Mouse (Mus musculus) MEL (cell line): ENCODE results near the gene Olfr1016. TPM values are rescaled to one million over a fixed set of nuclear protein-coding genes. Genes with fewer than 3 reads are reported as not detected.

Source experiments
- DNase-seq: peaks from one replicate; pipeline ENCODE4 v3.0.0; 2011; ENCODE audit warnings: low read depth, low spot score
- H3K27ac ChIP-seq: 2 replicates; pipeline ENCODE4 v1.5.1; 2012; ENCODE audit warnings: low read depth, mild to moderate bottlenecking, control low read depth, low read length, moderate library complexity; ENCODE audit not compliant: control insufficient read depth
- H3K27me3 ChIP-seq, 2 experiments: fragments of 150-350 bp in 1 of 2; sonication (generic) in 1 of 2; 2 replicates each; pipeline ENCODE4 v1.6.1; 2012; ENCODE audit warnings: low read length in 2 of 2, mild to moderate bottlenecking in 2 of 2, improper control_type of control experiment in 1 of 2, moderate library complexity in 1 of 2; ENCODE audit not compliant: insufficient read depth in 2 of 2, control insufficient read depth in 1 of 2
- H3K36me3 ChIP-seq, 2 experiments: 2 replicates each; pipeline ENCODE4 v1.6.1; 2012 to 2014; ENCODE audit warnings: low read length in 2 of 2, improper control_type of control experiment in 1 of 2, inconsistent platforms in 1 of 2, mild to moderate bottlenecking in 1 of 2; ENCODE audit not compliant: insufficient read depth in 2 of 2, control insufficient read depth in 1 of 2
- H3K4me1 ChIP-seq, 2 experiments: fragments of 150-350 bp in 1 of 2; sonication (generic) in 1 of 2; 2 replicates each; pipeline ENCODE4 v1.6.1; 2012; ENCODE audit warnings: low read length in 2 of 2, improper control_type of control experiment in 1 of 2, mild to moderate bottlenecking in 1 of 2; ENCODE audit not compliant: insufficient read depth in 2 of 2, control insufficient read depth in 1 of 2
- H3K4me3 ChIP-seq, 2 experiments: fragments of 150-350 bp in 1 of 2; sonication (generic) in 1 of 2; 2 replicates each; pipeline ENCODE4 v1.5.1; 2012; ENCODE audit warnings: low read depth in 2 of 2, low read length in 2 of 2, mild to moderate bottlenecking in 2 of 2, moderate library complexity in 2 of 2, control low read depth in 1 of 2, improper control_type of control experiment in 1 of 2; ENCODE audit not compliant: control insufficient read depth in 1 of 2, insufficient read depth in 1 of 2
- H3K79me2 ChIP-seq: 2 replicates; pipeline ENCODE4 v1.6.1; 2012; ENCODE audit warnings: mild to moderate bottlenecking, low read length, moderate library complexity; ENCODE audit not compliant: control insufficient read depth, poor library complexity, insufficient read depth
- H3K9ac ChIP-seq: 2 replicates; pipeline ENCODE4 v1.6.1; 2012; ENCODE audit warnings: low read depth, mild to moderate bottlenecking, control low read depth, low read length, moderate library complexity; ENCODE audit not compliant: control insufficient read depth, poor library complexity, severe bottlenecking
- H3K9me3 ChIP-seq: fragments of 150-350 bp; sonication (generic); replicated peaks from 2 replicates; pipeline ENCODE4 v1.6.1; 2012; ENCODE audit warnings: mild to moderate bottlenecking, low read length, improper control_type of control experiment, moderate library complexity; ENCODE audit not compliant: insufficient read depth
- BHLHE40 ChIP-seq: IDR thresholded peaks from 2 replicates; pipeline ENCODE4 v1.6.1; 2012; ENCODE audit warnings: low read depth, mild to moderate bottlenecking, inconsistent platforms, low read length, improper control_type of control experiment, borderline replicate concordance
- CHD1 ChIP-seq: IDR thresholded peaks from 2 replicates; pipeline ENCODE4 v1.6.1; 2012; ENCODE audit warnings: low read depth, mild to moderate bottlenecking, inconsistent platforms, low read length, improper control_type of control experiment
- EP300 ChIP-seq, 2 experiments: IDR thresholded peaks; 2 replicates each; pipeline ENCODE4 v1.6.1; 2011; ENCODE audit warnings: improper control_type of control experiment in 2 of 2, low read length in 2 of 2, low read depth in 1 of 2, mild to moderate bottlenecking in 1 of 2
- ETS1 ChIP-seq: IDR thresholded peaks from 2 replicates; pipeline ENCODE4 v1.6.1; 2012; ENCODE audit warnings: low read depth, mild to moderate bottlenecking, inconsistent platforms, low read length, improper control_type of control experiment, moderate library complexity
- GABPA ChIP-seq: IDR thresholded peaks from 2 replicates; pipeline ENCODE4 v1.6.1; 2012; ENCODE audit warnings: low read depth, mild to moderate bottlenecking, inconsistent platforms, low read length, improper control_type of control experiment, moderate library complexity
- GATA1 ChIP-seq: IDR thresholded peaks from 2 replicates; pipeline ENCODE4 v1.6.1; 2011; ENCODE audit warnings: low read depth, low read length, improper control_type of control experiment
- JUND ChIP-seq: IDR thresholded peaks from 2 replicates; pipeline ENCODE4 v1.6.1; 2011; ENCODE audit warnings: low read depth, mild to moderate bottlenecking, improper control_type of control experiment, low read length
- MAX ChIP-seq: IDR thresholded peaks from 2 replicates; pipeline ENCODE4 v1.6.1; 2011; ENCODE audit warnings: low read length, improper control_type of control experiment
- MAZ ChIP-seq: IDR thresholded peaks from 2 replicates; pipeline ENCODE4 v1.6.1; 2012; ENCODE audit warnings: low read depth, mild to moderate bottlenecking, inconsistent platforms, low read length, improper control_type of control experiment
- MYB ChIP-seq: IDR thresholded peaks from 2 replicates; pipeline ENCODE4 v1.6.1; 2011; ENCODE audit warnings: mild to moderate bottlenecking, low read depth, low read length, improper control_type of control experiment
- MYC ChIP-seq: IDR thresholded peaks from 2 replicates; pipeline ENCODE4 v1.6.1; 2011; ENCODE audit warnings: low read depth, mild to moderate bottlenecking, low read length, improper control_type of control experiment, moderate library complexity
- NELFE ChIP-seq: IDR thresholded peaks from 2 replicates; pipeline ENCODE4 v1.6.1; 2011; ENCODE audit warnings: low read depth, low read length, improper control_type of control experiment
- POLR2AphosphoS2 ChIP-seq: IDR thresholded peaks from 2 replicates; pipeline ENCODE4 v1.6.1; 2011; ENCODE audit warnings: low read length, improper control_type of control experiment
- POLR2AphosphoS5 ChIP-seq: IDR thresholded peaks from 2 replicates; pipeline ENCODE4 v1.6.1; 2012; ENCODE audit warnings: low read depth, borderline replicate concordance, mild to moderate bottlenecking, inconsistent platforms, low read length, moderate library complexity, mixed read lengths
- USF1 ChIP-seq: IDR thresholded peaks from 2 replicates; pipeline ENCODE4 v1.6.1; 2014; ENCODE audit warnings: low read depth, mild to moderate bottlenecking, inconsistent platforms, low read length, improper control_type of control experiment, moderate library complexity
- ZC3H11A ChIP-seq: IDR thresholded peaks from 2 replicates; pipeline ENCODE4 v1.6.1; 2012; ENCODE audit warnings: low read depth, mild to moderate bottlenecking, inconsistent platforms, low read length, improper control_type of control experiment
- ZKSCAN1 ChIP-seq: IDR thresholded peaks from 2 replicates; pipeline ENCODE4 v1.6.1; 2012; ENCODE audit warnings: low read depth, mild to moderate bottlenecking, inconsistent platforms, low read length, improper control_type of control experiment, moderate library complexity
- ZNF384 ChIP-seq: IDR thresholded peaks from 2 replicates; pipeline ENCODE4 v1.6.1; 2012; ENCODE audit warnings: low read depth, mild to moderate bottlenecking, inconsistent platforms, low read length, improper control_type of control experiment
- polyA plus RNA-seq, 2 experiments: library from polyadenylated mRNA; stranded (reverse) in 1 of 2; unstranded in 1 of 2; fragments of >175 nt in 1 of 2; fragments of >200 nt in 1 of 2; gene quantifications; 2 replicates each; pipeline versions ENCODE4 v1.2.1 to v1.2.4; 2012; ENCODE audit warnings: low replicate concordance in 2 of 2, low read depth in 1 of 2; ENCODE audit not compliant: insufficient read length in 2 of 2, insufficient read depth in 1 of 2, missing spikeins in 1 of 2
- total RNA-seq: library from RNA; depleted of rRNA; stranded (reverse); fragments of 300-350 nt; gene quantifications from 2 replicates; pipeline ENCODE4 v1.2.3, GENCODE M21; 2012; rRNA removed

The Olfr1016 gene
- total and polyA plus RNA-seq, 3 experiments: not detected

- H3K9ac ChIP-seq: no peak overlapping the region
- H3K27me3 ChIP-seq: no peaks in the 10 kb centered on the region
- no peaks in the 10 kb centered on the region for H3K79me2 ChIP-seq
- no peaks in the 10 kb centered on the region for H3K4me1 ChIP-seq
- H3K4me3 ChIP-seq: no peak overlapping the region
- H3K9me3 ChIP-seq: no peaks in the 10 kb centered on the region
- no peak for DNase-seq
- H3K27ac ChIP-seq: no peak overlapping the region
- TF ChIP-seq POLR2AphosphoS2 (no peak), ZNF384 (no peak), MAX (no peak), GATA1 (no peak), ZKSCAN1 (no peak), ZC3H11A (no peak), CHD1 (no peak), EP300 (IDR thresholded peaks at IDR 0.05; ENCODE audit: low read depth in 1 of 2, low read length in 2 of 2) (no peak), JUND (no peak), MYC (no peak), MYB (no peak), USF1 (no peak), BHLHE40 (no peak), NELFE (no peak), MAZ (no peak), ETS1 (no peak), GABPA (no peak), POLR2AphosphoS5 (no peak)
- no peaks in the 10 kb centered on the region for H3K36me3 ChIP-seq
Measured at GRCm38 (mm10) chr2:85753822-85754221, 48.5 kb downstream of the Olfr1016 start.

Other genes with a start within 250 kb of the Olfr1016 start
- not detected in 2 replicates for gene Olfr996, start 223.3 kb downstream of the Olfr1016 start, total RNA-seq
- gene Olfr996, start 223.3 kb downstream of the Olfr1016 start, polyA plus RNA-seq: not detected
- gene Olfr998, start 213.6 kb downstream of the Olfr1016 start, total RNA-seq: not detected in 2 replicates
- gene Olfr998, start 213.6 kb downstream of the Olfr1016 start, polyA plus RNA-seq: not detected
- gene Olfr1000, start 190.6 kb downstream of the Olfr1016 start, total RNA-seq: not detected in 2 replicates
- gene Olfr1000, start 190.6 kb downstream of the Olfr1016 start, polyA plus RNA-seq: not detected
- not detected in 2 replicates for gene Olfr1002, start 151.8 kb downstream of the Olfr1016 start, total RNA-seq
- not detected for gene Olfr1002, start 151.8 kb downstream of the Olfr1016 start, polyA plus RNA-seq
- gene Olfr154, start 138.1 kb downstream of the Olfr1016 start, total RNA-seq: not detected in 2 replicates
- gene Olfr154, start 138.1 kb downstream of the Olfr1016 start, polyA plus RNA-seq: not detected
- not detected in 2 replicates for gene Olfr1006, start 123.8 kb downstream of the Olfr1016 start, total RNA-seq
- gene Olfr1006, start 123.8 kb downstream of the Olfr1016 start, polyA plus RNA-seq: not detected
- not detected in 2 replicates for gene Olfr1008, start 113.1 kb downstream of the Olfr1016 start, total RNA-seq
- not detected for gene Olfr1008, start 113.1 kb downstream of the Olfr1016 start, polyA plus RNA-seq
- not detected in 2 replicates for gene Olfr1009, start 87.1 kb downstream of the Olfr1016 start, total RNA-seq
- gene Olfr1009, start 87.1 kb downstream of the Olfr1016 start, polyA plus RNA-seq: not detected
- not detected in 2 replicates for gene Olfr1012, start 39.8 kb downstream of the Olfr1016 start, total RNA-seq
- gene Olfr1012, start 39.8 kb downstream of the Olfr1016 start, polyA plus RNA-seq: not detected
- gene Olfr1013, start 35.4 kb downstream of the Olfr1016 start, total RNA-seq: not detected in 2 replicates
- gene Olfr1013, start 35.4 kb downstream of the Olfr1016 start, polyA plus RNA-seq: not detected
- gene Olfr1014, start 29.8 kb downstream of the Olfr1016 start, total RNA-seq: not detected in 2 replicates
- gene Olfr1014, start 29.8 kb downstream of the Olfr1016 start, polyA plus RNA-seq: not detected
- not detected in 2 replicates for gene Olfr1015, start 20.5 kb downstream of the Olfr1016 start, total RNA-seq
- gene Olfr1015, start 20.5 kb downstream of the Olfr1016 start, polyA plus RNA-seq: not detected
- not detected in 2 replicates for gene Olfr1018, start 15.9 kb upstream of the Olfr1016 start, total RNA-seq
- gene Olfr1018, start 15.9 kb upstream of the Olfr1016 start, polyA plus RNA-seq: not detected
- not detected in 2 replicates for gene Olfr1019, start 42.9 kb upstream of the Olfr1016 start, total RNA-seq
- gene Olfr1019, start 42.9 kb upstream of the Olfr1016 start, polyA plus RNA-seq: not detected
- not detected in 2 replicates for gene Olfr1020, start 44.5 kb upstream of the Olfr1016 start, total RNA-seq
- gene Olfr1020, start 44.5 kb upstream of the Olfr1016 start, polyA plus RNA-seq: not detected
- not detected in 2 replicates for gene Olfr1022, start 66.0 kb upstream of the Olfr1016 start, total RNA-seq
- not detected for gene Olfr1022, start 66.0 kb upstream of the Olfr1016 start, polyA plus RNA-seq
- gene Olfr1023, start 83.1 kb upstream of the Olfr1016 start, total RNA-seq: not detected in 2 replicates
- gene Olfr1023, start 83.1 kb upstream of the Olfr1016 start, polyA plus RNA-seq: not detected
- gene Olfr1024, start 102.5 kb upstream of the Olfr1016 start, total RNA-seq: not detected in 2 replicates
- gene Olfr1024, start 102.5 kb upstream of the Olfr1016 start, polyA plus RNA-seq: not detected
- gene Olfr1025-ps1, start 112.6 kb upstream of the Olfr1016 start, total RNA-seq: not detected in 2 replicates
- not detected for gene Olfr1025-ps1, start 112.6 kb upstream of the Olfr1016 start, polyA plus RNA-seq
- gene Olfr1026, start 119.0 kb upstream of the Olfr1016 start, total RNA-seq: not detected in 2 replicates
- gene Olfr1026, start 119.0 kb upstream of the Olfr1016 start, polyA plus RNA-seq: not detected
- gene Olfr1028, start 147.9 kb upstream of the Olfr1016 start, total RNA-seq: not detected in 2 replicates
- gene Olfr1028, start 147.9 kb upstream of the Olfr1016 start, polyA plus RNA-seq: not detected
- not detected in 2 replicates for gene Olfr1029, start 171.4 kb upstream of the Olfr1016 start, total RNA-seq
- not detected for gene Olfr1029, start 171.4 kb upstream of the Olfr1016 start, polyA plus RNA-seq
- not detected in 2 replicates for gene Olfr1030, start 176.7 kb upstream of the Olfr1016 start, total RNA-seq
- not detected for gene Olfr1030, start 176.7 kb upstream of the Olfr1016 start, polyA plus RNA-seq
- gene Olfr1031, start 187.8 kb upstream of the Olfr1016 start, total RNA-seq: not detected in 2 replicates
- gene Olfr1031, start 187.8 kb upstream of the Olfr1016 start, polyA plus RNA-seq: not detected
- not detected in 2 replicates for gene Olfr1032, start 203.0 kb upstream of the Olfr1016 start, total RNA-seq
- gene Olfr1032, start 203.0 kb upstream of the Olfr1016 start, polyA plus RNA-seq: not detected
- gene Olfr1033, start 218.1 kb upstream of the Olfr1016 start, total RNA-seq: not detected in 2 replicates
- not detected for gene Olfr1033, start 218.1 kb upstream of the Olfr1016 start, polyA plus RNA-seq
- gene Olfr1034, start 243.3 kb upstream of the Olfr1016 start, total RNA-seq: not detected in 2 replicates
- gene Olfr1034, start 243.3 kb upstream of the Olfr1016 start, polyA plus RNA-seq: not detected